Mouse (Mus musculus) lung, embryonic 15.5 days (tissue): Measurements from ENCODE around the gene Zfp771. TPM values are rescaled to one million over a fixed set of nuclear protein-coding genes. Genes with fewer than 3 reads are reported as not detected.

Experiments used
- ATAC-seq: fragments of 200-750 bp; cut with Nextera tagmentation; 2 replicates; pipeline ENCODE4 v1.8.0; 2017; ENCODE audit warnings: moderate number of reproducible peaks, borderline replicate concordance; ENCODE audit not compliant: low FRiP score, low TSS enrichment; ENCODE audit errors: extremely low read depth
- H3K27ac ChIP-seq: fragments of 300-500 bp; sonication (generic); 2 replicates; pipeline ENCODE4 v1.5.1; 2015; ENCODE audit warnings: moderate library complexity, mild to moderate bottlenecking, inconsistent platforms
- H3K27me3 ChIP-seq: fragments of 300-500 bp; sonication (generic); 2 replicates; pipeline ENCODE4 v1.6.1; 2015; ENCODE audit warnings: inconsistent platforms
- H3K36me3 ChIP-seq: fragments of 300-500 bp; sonication (generic); 2 replicates; pipeline ENCODE4 v1.6.1; 2015; ENCODE audit warnings: inconsistent platforms
- H3K4me1 ChIP-seq: fragments of 300-500 bp; sonication (generic); 2 replicates; pipeline ENCODE4 v1.6.1; 2015; ENCODE audit warnings: inconsistent platforms
- H3K4me2 ChIP-seq: fragments of 300-500 bp; sonication (generic); 2 replicates; pipeline ENCODE4 v1.6.1; 2015; ENCODE audit warnings: inconsistent platforms, mild to moderate bottlenecking, moderate library complexity
- H3K4me3 ChIP-seq: fragments of 300-500 bp; sonication (generic); 2 replicates; pipeline ENCODE4 v1.5.1; 2015; ENCODE audit warnings: mild to moderate bottlenecking, inconsistent platforms
- H3K9ac ChIP-seq: fragments of 300-500 bp; sonication (generic); 2 replicates; pipeline ENCODE4 v1.6.1; 2015; ENCODE audit warnings: inconsistent platforms
- H3K9me3 ChIP-seq: fragments of 300-500 bp; sonication (generic); 2 replicates; pipeline ENCODE4 v1.6.1; 2016; ENCODE audit warnings: inconsistent platforms
- WGBS: fragments of 180-500 bp; shearing (Covaris S2); methylation state at CpG from one replicate; pipeline ENCODE4 v1.1.7; 2015; 5-methylcytosine and 5-hydroxymethylcytosine counted together
- polyA plus RNA-seq: library from polyadenylated mRNA; unstranded; fragments of >200 nt; fragmentation: Nextera tagmentation; extraction: Ambion mirVana; gene quantifications from 2 replicates; pipeline ENCODE4 v1.2.1, GENCODE M21; 2015

Gene Zfp771
- polyA plus RNA-seq, 1 experiment from 2014 or later, result 63.0 TPM

DNA sequence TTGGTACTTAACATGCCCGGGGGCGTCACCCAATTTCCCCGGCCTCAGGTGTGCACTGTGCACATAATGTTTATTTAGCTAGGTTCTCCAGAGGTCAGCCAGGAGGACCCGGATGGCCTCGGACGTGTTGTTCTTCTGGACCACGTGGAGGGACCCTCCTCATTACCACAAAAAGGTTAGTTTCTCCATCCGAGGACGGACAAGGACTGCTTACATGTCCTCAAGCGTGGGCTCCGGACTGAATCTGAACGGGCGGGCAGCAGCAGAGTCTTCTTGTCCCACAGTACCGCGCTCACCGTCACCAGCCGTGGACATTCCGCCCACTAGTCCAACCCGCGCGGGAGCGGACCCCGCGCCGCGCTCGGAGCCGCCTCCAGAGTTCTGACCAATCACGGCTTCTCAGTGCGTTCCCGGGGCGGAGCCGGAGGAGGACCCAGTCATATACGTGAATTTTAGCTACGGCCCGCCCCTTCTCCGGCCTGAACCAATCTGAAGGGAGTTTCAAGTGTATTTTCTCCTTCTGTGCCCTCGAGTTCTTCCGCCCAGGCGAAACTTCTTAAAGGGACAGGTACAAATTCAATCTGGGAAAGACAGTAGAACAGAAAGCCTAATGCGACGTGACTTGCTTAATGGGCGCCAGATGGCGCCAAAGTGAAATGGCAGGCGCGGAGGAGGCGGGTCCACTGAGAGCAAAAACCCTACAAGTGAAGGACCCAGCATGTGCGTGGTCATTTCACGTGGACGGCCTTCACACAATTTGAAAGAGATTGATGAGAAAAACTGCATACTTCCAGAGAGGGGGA is 16.4 kb downstream of the Zfp771 start, which contains the start of gene Dctpp1:
TSS of gene Dctpp1 (minus strand) at position 401 of the 803 bp plus-strand sequence.
- peaks cover 17% of the 10 kb centered on the region for H3K4me1 ChIP-seq
- peak; percentile 98 for ATAC-seq
- peak within 1 kb of the TSS; percentile 57 for H3K4me3 ChIP-seq
- peaks cover 9% of the 10 kb centered on the region for H3K36me3 ChIP-seq
- WGBS, result under 1% methylated on average over 50 of the region's 50 CpGs
- 0 out of 2 replicates have a peak within 1 kb of the TSS, but pooled peaks have one; percentile 10 for H3K27ac ChIP-seq
- H3K4me2 ChIP-seq, result peak within 1 kb of the TSS; percentile 62
- H3K9ac ChIP-seq, result peak within 1 kb of the TSS; percentile 54
- H3K9me3 ChIP-seq, result no peaks in the 10 kb centered on the region
- no peaks in the 10 kb centered on the region for H3K27me3 ChIP-seq

DNA sequence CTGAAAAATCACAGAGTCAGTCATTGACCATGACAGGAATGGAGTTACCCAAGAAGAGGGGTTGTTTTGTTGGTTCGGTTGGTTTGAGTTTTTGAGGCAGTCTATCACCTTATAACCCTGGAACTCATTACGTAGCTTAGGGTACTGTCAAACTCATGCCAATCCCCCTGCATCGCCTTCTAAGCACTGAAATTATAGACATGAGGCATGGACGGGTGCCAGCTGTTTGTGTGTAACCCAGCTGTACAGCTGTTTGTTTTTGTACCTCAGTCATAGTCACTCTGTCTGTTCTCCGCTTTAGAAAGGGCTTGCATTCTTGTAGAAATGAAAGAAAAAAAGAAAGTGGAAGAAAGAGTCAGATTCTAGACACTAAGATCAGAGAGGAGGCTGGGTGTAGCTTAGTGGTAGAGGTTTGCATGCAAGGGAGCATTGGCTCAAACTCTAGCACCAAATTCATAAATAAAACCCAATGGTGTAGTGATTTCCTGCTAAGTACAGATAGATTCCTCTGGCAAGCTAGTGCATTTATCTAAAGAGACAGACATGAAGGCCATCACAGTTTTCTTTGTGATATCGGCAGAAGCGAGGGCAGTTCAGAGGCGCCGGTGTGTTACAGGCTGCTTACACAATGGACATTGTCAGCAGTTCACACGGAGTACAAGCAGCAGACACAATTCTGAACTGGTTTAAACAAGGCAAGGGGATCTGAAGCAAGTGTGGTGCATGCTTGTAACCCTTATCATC is 18.3 kb downstream of the Zfp771 start:
- no peak overlapping the region for H3K4me3 ChIP-seq
- no peak overlapping the region for H3K4me2 ChIP-seq
- H3K36me3 ChIP-seq, result 0 out of 2 replicates have a peak, but pooled peaks cover 2% of the 10 kb centered on the region
- no peaks in the 10 kb centered on the region for H3K9me3 ChIP-seq
- H3K27me3 ChIP-seq, result no peaks in the 10 kb centered on the region
- no peak for ATAC-seq
- H3K27ac ChIP-seq, result no peak overlapping the region
- WGBS, result 64% methylated on average over 10 of the region's 10 CpGs
- H3K4me1 ChIP-seq, result peaks cover 17% of the 10 kb centered on the region
- H3K9ac ChIP-seq, result no peak overlapping the region

DNA sequence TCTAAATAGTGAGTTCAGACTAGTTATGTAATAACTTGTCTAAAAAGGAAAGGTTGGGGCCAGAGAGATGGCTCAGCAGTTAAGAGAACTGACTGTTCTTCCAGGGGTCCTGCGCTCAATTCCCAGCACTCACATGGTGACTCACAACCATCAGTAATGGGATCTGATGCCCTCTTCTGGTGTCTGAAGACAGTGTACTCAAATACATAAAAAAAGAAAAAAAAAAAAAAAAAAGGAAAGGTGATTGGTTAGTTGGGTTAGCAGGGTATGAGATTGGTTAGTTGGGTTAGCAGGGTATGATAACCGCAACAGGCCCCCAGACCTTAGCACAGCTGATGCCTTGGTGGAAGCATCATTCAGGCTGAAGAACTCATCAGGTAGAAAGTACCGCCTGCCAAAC is 19.5 kb downstream of the Zfp771 start:
- Histone ChIP-seq H3K4me2 (no peak overlapping the region), H3K9me3 (no peaks in the 10 kb centered on the region), H3K36me3 (no peaks in the 10 kb centered on the region), H3K27ac (no peak overlapping the region), H3K27me3 (no peaks in the 10 kb centered on the region), H3K4me3 (no peak overlapping the region), H3K4me1 (peaks cover 17% of the 10 kb centered on the region), H3K9ac (no peak overlapping the region)
- WGBS, result 97% methylated on average over 3 of the region's 3 CpGs
- ATAC-seq, result no peak

DNA sequence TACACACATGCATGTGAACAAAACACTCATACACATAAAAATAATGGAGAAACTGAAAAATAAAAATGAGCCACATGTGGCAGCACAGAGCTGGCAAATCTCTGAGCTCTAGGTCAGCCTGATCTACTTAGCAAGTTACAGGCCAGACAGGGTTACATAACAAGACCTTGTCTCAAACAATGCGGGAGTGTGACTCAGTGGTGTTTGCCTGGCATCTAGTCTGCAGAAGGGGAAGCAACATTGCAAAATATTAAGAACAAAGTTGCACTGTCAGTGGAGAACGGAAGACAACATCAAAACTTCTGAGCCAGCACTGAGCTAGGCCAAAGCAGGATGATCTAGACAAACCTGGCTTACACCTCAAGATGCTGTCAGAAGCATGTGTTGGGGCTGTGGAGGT is 26.2 kb downstream of the Zfp771 start:
- ATAC-seq, result no peak
- no peak overlapping the region for H3K4me2 ChIP-seq
- no peak overlapping the region for H3K9ac ChIP-seq
- 86% methylated on average over 2 of the region's 2 CpGs for WGBS
- H3K4me1 ChIP-seq, result peaks cover 16% of the 10 kb centered on the region
- H3K36me3 ChIP-seq, result peaks cover 23% of the 10 kb centered on the region; the same call in 1 of the 2 replicates
- H3K9me3 ChIP-seq, result no peaks in the 10 kb centered on the region
- no peak overlapping the region for H3K27ac ChIP-seq
- no peak overlapping the region for H3K4me3 ChIP-seq
- no peaks in the 10 kb centered on the region for H3K27me3 ChIP-seq

DNA sequence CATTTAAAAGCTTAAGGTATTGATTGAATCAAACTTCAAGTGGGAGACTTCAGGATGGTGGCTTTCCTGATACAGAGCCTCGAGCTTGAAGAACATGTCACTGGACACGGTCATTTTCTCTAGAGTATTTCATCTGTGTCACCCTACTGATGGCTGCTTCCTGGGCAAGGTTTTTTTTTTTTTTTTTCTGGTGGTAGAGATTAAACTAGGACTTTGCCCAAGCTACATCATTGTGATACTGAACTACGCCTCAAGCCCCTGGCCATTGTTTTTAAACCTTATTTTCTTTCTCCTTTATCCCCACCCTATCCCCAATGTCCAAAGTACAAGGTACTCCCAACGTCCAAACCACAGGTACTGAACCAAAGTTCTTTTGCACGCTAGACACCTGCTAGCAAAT is 26.6 kb downstream of the Zfp771 start:
- no peak for ATAC-seq
- Histone ChIP-seq H3K9ac (no peak overlapping the region), H3K27ac (no peak overlapping the region), H3K4me3 (no peak overlapping the region), H3K36me3 (peaks cover 23% of the 10 kb centered on the region; the same call in 1 of the 2 replicates), H3K4me2 (no peak overlapping the region), H3K9me3 (no peaks in the 10 kb centered on the region), H3K4me1 (peaks cover 16% of the 10 kb centered on the region), H3K27me3 (no peaks in the 10 kb centered on the region)
- WGBS, result 88% methylated on average over 5 of the region's 5 CpGs

DNA sequence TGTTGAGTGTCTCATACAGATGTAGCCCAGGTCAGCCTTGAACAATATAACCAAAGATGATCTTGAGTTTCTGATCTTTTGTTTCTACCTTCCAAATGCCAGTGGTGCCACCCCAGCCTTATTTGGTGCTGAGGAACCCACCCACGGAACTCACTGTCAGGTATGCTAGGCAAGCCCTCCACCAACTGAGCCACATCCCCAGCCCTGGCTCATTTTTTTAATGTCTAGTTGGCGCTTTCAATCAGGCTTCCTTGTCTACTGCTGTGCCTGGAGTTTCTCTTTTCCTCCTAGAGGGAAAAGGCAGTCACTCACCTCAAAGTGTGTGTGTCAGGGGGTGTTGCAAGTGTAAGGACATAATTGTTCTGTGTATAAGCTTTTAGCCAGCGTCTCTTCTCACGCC is 27.0 kb downstream of the Zfp771 start:
- Histone ChIP-seq H3K4me1 (peaks cover 16% of the 10 kb centered on the region), H3K4me3 (no peak overlapping the region), H3K4me2 (no peak overlapping the region), H3K27me3 (no peaks in the 10 kb centered on the region), H3K9me3 (no peaks in the 10 kb centered on the region), H3K9ac (no peak overlapping the region), H3K27ac (no peak overlapping the region), H3K36me3 (peaks cover 23% of the 10 kb centered on the region; the same call in 1 of the 2 replicates)
- WGBS, result 90% methylated on average over 4 of the region's 4 CpGs
- ATAC-seq, result no peak

DNA sequence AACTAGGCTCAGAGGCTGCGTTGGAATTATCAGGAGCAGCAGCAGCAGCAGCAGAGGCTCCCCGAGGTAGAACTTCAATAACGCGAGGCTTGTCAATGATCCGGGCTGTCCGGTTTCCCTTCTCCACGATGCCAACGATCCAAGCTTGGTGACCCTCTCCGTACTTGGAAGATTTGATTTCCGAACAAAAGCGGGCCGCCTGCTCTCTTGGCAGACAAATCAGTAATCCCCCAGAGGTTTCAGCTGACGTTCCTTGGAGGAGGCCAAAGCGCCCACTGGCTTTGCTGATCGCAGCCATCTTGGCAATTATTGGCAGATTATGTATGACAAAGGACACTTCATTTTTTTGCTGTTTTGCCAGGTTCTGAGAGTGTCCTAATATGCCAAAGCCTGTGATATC is 28.5 kb downstream of the Zfp771 start:
- no peak overlapping the region for H3K27ac ChIP-seq
- H3K9me3 ChIP-seq, result no peaks in the 10 kb centered on the region
- H3K27me3 ChIP-seq, result no peaks in the 10 kb centered on the region
- H3K4me2 ChIP-seq, result peak overlapping the region; percentile 89
- WGBS, result 95% methylated on average over 15 of the region's 15 CpGs
- no peak overlapping the region for H3K9ac ChIP-seq
- peaks cover 23% of the 10 kb centered on the region; the same call in 1 of the 2 replicates for H3K36me3 ChIP-seq
- H3K4me1 ChIP-seq, result peaks cover 16% of the 10 kb centered on the region
- ATAC-seq, result no peak
- H3K4me3 ChIP-seq, result peak overlapping the region; percentile 89; the same call in 1 of the 2 replicates

DNA sequence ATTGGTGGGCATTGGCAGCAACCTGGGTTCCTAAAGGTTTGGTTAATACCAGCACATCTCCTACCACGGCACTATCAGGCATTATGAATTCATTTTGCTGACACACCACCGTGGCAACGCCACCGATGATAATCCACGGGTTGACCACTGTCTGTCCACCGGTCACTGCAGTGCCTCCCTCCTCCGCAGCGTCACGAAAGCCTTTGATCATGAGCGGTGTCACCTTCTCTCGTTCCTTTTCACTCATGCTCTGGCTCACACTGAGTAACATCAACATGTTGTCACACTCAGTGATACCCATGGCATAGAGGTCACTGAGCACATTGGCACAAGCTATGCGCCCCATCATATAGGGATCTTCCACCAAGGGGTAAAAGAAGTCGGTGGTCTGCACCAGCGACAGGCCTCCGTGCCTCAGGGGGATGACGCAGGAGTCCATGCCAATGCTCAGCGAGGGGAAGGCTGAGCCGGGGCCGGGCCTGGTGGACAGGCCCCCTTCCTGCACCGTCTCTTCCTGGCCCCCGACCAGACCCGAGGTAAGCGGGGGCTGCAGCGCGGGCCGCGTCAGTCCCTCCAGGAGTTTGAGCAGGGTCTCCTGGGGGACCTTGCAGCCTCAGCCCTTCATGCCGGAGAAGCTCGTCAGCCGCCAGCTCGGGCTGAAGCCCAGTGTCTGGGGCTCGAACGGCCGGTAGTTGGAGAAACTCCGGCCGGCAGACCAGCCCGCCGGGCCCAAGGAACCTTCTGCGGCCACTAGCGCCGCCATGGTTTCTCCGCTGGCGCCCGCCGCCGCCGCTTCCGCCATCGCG is 29.2 kb downstream of the Zfp771 start:
- Histone ChIP-seq H3K27ac (peak overlapping the region; percentile 88), H3K4me2 (peak overlapping the region; percentile 89), H3K9me3 (no peaks in the 10 kb centered on the region), H3K4me3 (peak overlapping the region; percentile 89), H3K9ac (peak overlapping the region; percentile 90), H3K27me3 (no peaks in the 10 kb centered on the region), H3K36me3 (peaks cover 23% of the 10 kb centered on the region; the same call in 1 of the 2 replicates), H3K4me1 (peaks cover 16% of the 10 kb centered on the region)
- 12% methylated on average over 50 of the region's 50 CpGs for WGBS
- peak; percentile 68 for ATAC-seq

DNA sequence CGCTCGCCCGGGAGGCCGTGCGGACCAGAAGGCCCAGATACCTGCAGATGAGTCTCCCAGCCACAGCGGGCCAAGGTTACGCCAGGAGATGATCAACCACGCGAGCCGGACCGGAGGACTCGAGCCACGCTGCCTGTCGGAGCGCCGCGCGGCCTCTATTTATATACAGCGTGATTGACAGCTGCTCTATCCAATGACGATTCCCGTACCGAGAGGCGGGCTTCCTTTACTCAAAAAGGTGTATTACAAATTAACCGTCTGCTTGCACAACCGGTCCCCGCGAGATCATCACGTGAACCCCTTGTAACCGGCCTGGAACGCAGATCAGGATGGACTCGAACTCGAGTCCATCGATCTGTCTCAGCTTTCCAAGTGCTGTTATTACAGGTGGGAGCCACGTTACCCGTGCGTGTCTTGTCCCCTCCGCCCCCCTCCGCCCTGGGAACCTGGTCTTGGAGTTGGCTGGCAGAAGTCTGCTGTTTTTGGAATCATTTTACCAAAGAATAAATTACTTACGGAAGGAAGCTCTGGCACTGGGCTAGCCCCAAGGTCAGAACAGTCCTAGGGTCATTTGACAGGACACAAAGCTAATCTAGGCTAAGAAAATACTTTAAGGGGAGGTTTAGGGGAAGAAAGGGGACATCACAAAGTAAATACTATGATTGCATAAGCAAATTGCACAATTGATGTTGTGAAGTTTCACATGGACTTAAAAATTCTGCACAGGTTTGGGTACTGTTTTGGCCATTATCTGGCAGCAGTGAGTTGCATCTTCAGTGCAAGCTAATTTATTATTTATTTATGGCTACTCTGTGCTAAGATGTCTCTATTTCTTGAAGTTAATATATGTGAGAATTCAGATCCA is 30.1 kb downstream of the Zfp771 start, which contains the start of gene Sephs2:
TSS of gene Sephs2 (minus strand) at position 131 of the 865 bp plus-strand sequence.
- Histone ChIP-seq H3K36me3 (peaks cover 20% of the 10 kb centered on the region; the same call in 1 of the 2 replicates), H3K4me3 (peak within 1 kb of the TSS; percentile 89), H3K9me3 (no peaks in the 10 kb centered on the region), H3K27ac (peak within 1 kb of the TSS; percentile 88), H3K27me3 (no peaks in the 10 kb centered on the region), H3K4me2 (peak within 1 kb of the TSS; percentile 89), H3K4me1 (peaks cover 16% of the 10 kb centered on the region), H3K9ac (peak within 1 kb of the TSS; percentile 90)
- peak; percentile 91 for ATAC-seq
- 1% methylated on average over 39 of the region's 39 CpGs for WGBS

DNA sequence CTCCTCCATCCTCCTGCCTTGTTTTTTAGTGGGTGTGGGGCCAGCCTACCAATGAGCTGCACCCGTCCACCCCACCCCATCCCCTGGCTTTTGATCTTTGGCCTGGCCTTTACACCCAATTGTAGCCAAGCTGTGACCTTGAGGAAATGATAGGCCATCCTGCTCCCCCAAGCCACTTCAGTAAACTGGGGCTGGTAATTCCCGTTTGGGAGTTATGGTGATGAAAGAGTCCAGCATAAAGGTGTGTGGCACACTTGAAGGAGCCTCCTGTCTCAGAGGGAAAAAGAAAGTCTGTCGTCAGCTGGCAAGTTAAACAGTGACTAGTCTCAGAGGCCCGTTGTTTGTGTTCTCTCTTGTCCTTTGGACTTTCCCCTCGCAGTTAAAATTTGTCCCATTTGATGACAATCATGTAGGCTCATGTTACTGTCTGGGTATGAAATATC is 32.5 kb downstream of the Zfp771 start:
- no peaks in the 10 kb centered on the region for H3K9me3 ChIP-seq
- H3K27me3 ChIP-seq, result no peaks in the 10 kb centered on the region
- no peak overlapping the region for H3K4me2 ChIP-seq
- H3K4me1 ChIP-seq, result peaks cover 16% of the 10 kb centered on the region
- H3K27ac ChIP-seq, result no peak overlapping the region
- peaks cover 6% of the 10 kb centered on the region; the same call in 1 of the 2 replicates for H3K36me3 ChIP-seq
- H3K9ac ChIP-seq, result no peak overlapping the region
- 44% methylated on average over 5 of the region's 5 CpGs for WGBS
- ATAC-seq, result no peak
- no peak overlapping the region for H3K4me3 ChIP-seq
